Mouse (Mus musculus) effector memory CD4-positive, alpha-beta T cell, adult 5 months (primary cell): Measurements from ENCODE around the gene Zfp791. TPM values are rescaled to one million over a fixed set of nuclear protein-coding genes. Genes with fewer than 3 reads are reported as not detected.

ENCODE experiments used
- polyA plus RNA-seq: library from polyadenylated mRNA; unstranded; fragments of 100-300 nt; shearing (Covaris generic); gene quantifications from one replicate; pipeline ENCODE4 v1.2.1, GENCODE M21; 2017

Gene Zfp791
- not detected for polyA plus RNA-seq

GRCm38 (mm10) chr8:85122995-85123394, at the start of gene Zfp791:
Zfp791 (minus strand) TSS chr8:85123095.

GRCm38 (mm10) chr8:85151624-85152023, 28.7 kb upstream of the Zfp791 start, which contains the start of gene Cks1brt:
Cks1brt (plus strand) TSS chr8:85151924.

DNA sequence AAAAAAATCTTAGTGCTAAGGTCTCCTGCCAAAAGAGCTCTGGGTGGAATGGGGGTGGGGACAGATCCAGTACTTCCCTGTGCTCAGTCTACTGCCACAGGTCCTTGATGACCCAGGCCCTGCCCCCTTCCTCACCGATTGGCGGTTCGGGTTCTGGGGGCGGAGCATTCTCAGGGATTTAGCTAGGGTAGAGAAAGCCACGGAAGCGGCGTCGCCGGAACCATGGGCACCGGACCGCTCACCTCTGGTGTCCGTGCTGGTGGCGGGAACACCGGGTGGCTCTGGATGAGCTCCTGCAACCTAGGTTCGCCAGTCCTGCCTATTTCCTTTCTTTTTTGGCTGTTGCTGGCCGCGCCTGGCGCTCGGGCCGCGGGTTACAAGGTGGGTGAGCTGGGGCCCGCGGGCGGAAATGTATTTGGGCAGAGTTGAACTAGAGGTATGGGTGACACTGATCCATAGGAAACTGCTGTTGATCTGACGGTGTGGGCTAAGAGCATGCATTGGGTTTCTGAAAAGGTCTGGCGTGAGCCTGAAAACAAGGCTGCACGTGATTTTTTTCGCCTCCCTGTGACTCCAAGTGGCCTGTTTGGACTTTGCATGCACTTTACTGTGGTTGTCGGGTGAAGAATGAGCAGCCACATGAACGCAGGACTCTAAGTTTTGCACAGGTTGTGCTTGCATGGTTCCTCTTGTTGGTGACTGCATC, 39.6 kb downstream of the Zfp791 start, which contains the start of gene Man2b1:
Man2b1 (plus strand) TSS at position 163 of the 706 bp plus-strand sequence.

DNA sequence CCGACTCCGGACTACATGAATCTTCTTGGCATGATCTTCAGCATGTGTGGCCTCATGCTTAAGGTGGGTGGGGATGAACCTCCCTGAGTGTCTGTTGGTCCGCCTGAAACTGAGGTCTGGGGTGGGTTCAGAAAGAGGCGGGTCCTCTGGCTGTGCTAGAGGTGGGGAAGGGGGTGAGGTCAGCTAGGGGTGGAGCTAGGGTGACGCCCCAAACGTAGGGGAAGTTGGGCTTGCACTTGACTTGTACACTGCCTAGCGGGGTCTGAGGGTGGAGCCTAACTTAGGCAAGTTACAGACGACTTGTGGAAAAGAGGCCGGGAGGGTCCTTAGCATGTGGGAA, 41.7 kb downstream of the Zfp791 start, which contains the start of gene Wdr83:
Wdr83 (minus strand) TSS at position 91 of the 340 bp plus-strand sequence.

DNA sequence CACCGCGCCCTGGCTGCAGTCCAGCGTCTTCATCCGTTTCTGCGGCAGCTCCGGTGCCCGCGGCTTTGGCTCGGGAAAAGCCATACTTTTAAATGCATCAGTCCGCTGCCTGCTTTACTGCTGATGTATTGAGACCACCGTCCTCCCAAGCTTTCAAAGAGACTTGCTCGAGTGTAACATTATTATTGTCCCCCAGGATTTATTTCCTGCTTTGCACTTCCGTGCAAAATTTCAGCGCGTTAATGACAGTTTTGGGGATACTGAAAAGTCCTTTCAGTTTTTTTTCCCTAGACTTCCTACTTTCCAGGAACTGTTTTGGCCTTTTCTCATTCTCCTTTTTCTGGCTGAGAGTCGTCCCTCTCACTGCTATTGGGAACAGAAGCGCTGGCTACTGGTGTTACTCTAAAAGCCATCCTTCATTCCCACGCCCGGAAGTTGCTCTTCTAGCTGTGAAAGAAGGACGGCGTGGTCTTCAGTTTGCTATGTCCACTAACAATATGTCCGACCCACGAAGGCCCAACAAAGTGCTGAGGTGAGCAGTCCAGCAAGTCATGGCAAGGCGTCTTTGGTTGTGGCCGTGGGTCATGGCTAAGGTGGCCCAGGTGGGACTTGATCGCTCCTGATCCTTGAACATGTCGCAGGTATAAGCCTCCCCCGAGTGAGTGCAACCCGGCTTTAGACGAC, 42.2 kb downstream of the Zfp791 start, which contains the start of gene Wdr83os:
Wdr83os (plus strand) TSS at position 209 of the 684 bp plus-strand sequence.

GRCm38 (mm10) chr8:85071514-85072281, 51.2 kb downstream of the Zfp791 start, which contains the start of gene Dhps:
Dhps (plus strand) TSS chr8:85071757.

GRCm38 (mm10) chr8:85067982-85068381, 54.9 kb downstream of the Zfp791 start, which contains the start of gene Gm5741:
Gm5741 (minus strand) TSS chr8:85067982.

GRCm38 (mm10) chr8:85059879-85060616, 62.8 kb downstream of the Zfp791 start, which contains the start of gene Fbxw9:
Fbxw9 (plus strand) TSS chr8:85060055.

Other genes with a start within 250 kb of the Zfp791 start
- gene Gcdh, start 229.2 kb downstream of the Zfp791 start, polyA plus RNA-seq = 22.4 TPM
- 0.57 TPM for gene Klf1, start 221.2 kb downstream of the Zfp791 start, polyA plus RNA-seq
- 5.6 TPM for gene Dnase2a, start 214.5 kb downstream of the Zfp791 start, polyA plus RNA-seq
- gene Mast1, start 185.7 kb downstream of the Zfp791 start, polyA plus RNA-seq = 0.24 TPM
- not detected for gene Rtbdn, start 176.1 kb downstream of the Zfp791 start, polyA plus RNA-seq
- not detected for gene Gm49661, start 153.7 kb downstream of the Zfp791 start, polyA plus RNA-seq
- 110 TPM for gene Prdx2, start 153.5 kb downstream of the Zfp791 start, polyA plus RNA-seq
- gene Rnaseh2a, start 153.3 kb downstream of the Zfp791 start, polyA plus RNA-seq = 59.4 TPM
- 7,373 TPM for gene Junb, start 144.4 kb downstream of the Zfp791 start, polyA plus RNA-seq
- 17.9 TPM for gene Hook2, start 132.5 kb downstream of the Zfp791 start, polyA plus RNA-seq
- not detected for gene Best2, start 108.6 kb downstream of the Zfp791 start, polyA plus RNA-seq
- gene Asna1, start 97.8 kb downstream of the Zfp791 start, polyA plus RNA-seq = 29.1 TPM
- gene Trir, start 96.3 kb downstream of the Zfp791 start, polyA plus RNA-seq = 198 TPM
- 25.2 TPM for gene Tnpo2, start 86.2 kb downstream of the Zfp791 start, polyA plus RNA-seq
- gene Fbxw9, start 63.0 kb downstream of the Zfp791 start, polyA plus RNA-seq = 6.5 TPM
- not detected for gene Gm5741, start 55.1 kb downstream of the Zfp791 start, polyA plus RNA-seq
- gene Dhps, start 51.3 kb downstream of the Zfp791 start, polyA plus RNA-seq = 89.1 TPM
- 134 TPM for gene Wdr83os, start 42.4 kb downstream of the Zfp791 start, polyA plus RNA-seq
- gene Wdr83, start 41.8 kb downstream of the Zfp791 start, polyA plus RNA-seq = 18.9 TPM
- gene Man2b1, start 39.8 kb downstream of the Zfp791 start, polyA plus RNA-seq = 93.4 TPM
- not detected for gene Cks1brt, start 28.8 kb upstream of the Zfp791 start, polyA plus RNA-seq
- not detected for gene Olfr371, start 102.9 kb upstream of the Zfp791 start, polyA plus RNA-seq
- gene Orc6, start 176.5 kb upstream of the Zfp791 start, polyA plus RNA-seq = 33.3 TPM
- gene Vps35, start 176.7 kb upstream of the Zfp791 start, polyA plus RNA-seq = 64.5 TPM